Mouse (Mus musculus): ENCODE results near the gene Fam50b. TPM values are rescaled to one million over a fixed set of nuclear protein-coding genes. Genes with fewer than 3 reads are reported as not detected.

Gene Fam50b
- total RNA-seq, 2 experiments from 2014 or later = not detected

DNA sequence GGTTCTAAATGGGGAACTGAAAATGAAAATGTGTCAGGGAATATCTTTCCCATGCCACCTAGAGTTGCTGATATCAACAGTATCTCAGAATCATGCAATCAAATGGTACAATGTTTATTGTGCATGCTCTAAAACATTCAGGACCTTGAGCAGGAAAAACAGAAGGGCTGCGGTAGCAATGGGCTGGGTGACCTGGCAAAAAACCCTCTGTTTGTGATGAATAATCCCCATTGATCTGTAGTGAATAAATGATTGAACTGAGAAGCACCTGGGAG, 4.0 kb downstream of the Fam50b start:
- DNase-seq = no peak

DNA sequence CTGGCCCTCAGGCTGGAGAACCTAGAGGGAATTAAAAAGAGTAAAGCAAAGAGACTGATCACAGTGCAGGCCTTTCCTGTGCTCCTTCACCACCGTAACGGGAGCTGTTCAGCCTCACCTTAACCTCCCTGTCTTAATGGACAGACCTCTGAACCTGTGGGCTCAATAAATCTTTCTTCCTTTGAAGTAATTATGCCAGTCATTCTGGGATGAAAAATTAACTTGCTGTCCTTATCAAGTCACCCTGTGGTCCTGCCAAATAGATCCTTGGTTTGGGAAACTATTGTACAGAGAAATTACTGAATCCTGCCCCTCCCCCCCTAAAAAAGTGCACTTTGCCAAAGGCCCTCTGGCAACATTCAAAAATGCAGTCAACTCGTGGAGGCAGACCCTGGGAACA, 4.4 kb downstream of the Fam50b start:
- DNase-seq = no peak

- DNase-seq = no peak
These were observed 6.6 kb downstream of the Fam50b start for GRCm38 (mm10) chr13:34741254-34741653.

- DNase-seq = no peak
These were observed 7.3 kb downstream of the Fam50b start for GRCm38 (mm10) chr13:34741813-34742568.

DNA sequence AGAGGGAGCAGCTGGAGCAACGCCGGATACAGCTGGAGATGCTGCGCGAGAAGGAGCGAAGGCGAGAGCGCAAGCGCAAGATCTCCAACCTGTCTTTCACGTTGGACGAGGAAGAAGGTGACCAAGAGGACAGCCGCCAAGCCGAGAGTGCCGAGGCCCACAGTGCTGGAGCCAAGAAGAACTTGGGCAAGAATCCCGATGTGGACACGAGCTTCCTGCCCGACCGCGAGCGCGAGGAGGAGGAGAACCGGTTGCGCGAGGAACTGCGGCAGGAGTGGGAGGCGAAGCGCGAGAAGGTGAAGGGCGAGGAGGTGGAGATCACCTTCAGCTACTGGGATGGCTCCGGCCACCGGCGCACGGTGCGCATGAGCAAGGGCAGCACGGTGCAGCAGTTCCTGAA, 12.2 kb downstream of the Fam50b start:
- no peak for DNase-seq

DNA sequence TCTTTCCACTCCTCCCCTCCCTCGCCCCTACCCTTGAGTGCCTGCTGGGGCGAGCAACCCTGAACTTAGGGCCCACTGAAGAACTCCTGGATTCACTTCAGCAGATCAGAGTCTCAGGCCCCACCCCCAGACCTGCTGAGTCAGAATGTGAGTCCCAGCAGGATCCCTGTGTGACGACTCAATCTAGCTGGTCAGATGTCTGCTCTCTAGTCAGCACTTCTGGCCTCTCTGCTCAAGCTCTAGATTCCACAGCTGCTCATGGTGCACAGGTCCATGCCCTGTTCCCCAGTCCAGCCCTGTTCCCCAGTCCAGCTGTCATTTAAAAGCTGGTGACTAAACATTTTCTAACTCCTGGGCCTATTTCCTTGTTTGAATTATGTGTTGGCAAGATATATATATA, 13.9 kb downstream of the Fam50b start:
- DNase-seq = peak in 1 of 2 experiments; percentile 18

DNA sequence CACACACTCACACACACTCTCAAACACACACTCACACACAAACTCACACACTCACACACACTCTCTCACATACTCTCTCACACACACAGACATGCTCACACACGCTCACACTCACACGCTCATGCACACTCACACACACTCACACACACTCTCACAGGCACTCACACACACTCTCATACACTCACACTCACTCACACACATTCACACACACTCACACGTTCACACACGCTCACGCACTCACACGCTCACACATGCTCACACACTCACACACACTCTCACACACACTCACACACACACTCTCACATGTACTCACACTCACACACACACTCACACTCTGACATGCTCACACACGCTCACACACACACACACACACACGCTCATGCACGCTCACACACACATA, 24.6 kb downstream of the Fam50b start:
- no peak for DNase-seq

DNA sequence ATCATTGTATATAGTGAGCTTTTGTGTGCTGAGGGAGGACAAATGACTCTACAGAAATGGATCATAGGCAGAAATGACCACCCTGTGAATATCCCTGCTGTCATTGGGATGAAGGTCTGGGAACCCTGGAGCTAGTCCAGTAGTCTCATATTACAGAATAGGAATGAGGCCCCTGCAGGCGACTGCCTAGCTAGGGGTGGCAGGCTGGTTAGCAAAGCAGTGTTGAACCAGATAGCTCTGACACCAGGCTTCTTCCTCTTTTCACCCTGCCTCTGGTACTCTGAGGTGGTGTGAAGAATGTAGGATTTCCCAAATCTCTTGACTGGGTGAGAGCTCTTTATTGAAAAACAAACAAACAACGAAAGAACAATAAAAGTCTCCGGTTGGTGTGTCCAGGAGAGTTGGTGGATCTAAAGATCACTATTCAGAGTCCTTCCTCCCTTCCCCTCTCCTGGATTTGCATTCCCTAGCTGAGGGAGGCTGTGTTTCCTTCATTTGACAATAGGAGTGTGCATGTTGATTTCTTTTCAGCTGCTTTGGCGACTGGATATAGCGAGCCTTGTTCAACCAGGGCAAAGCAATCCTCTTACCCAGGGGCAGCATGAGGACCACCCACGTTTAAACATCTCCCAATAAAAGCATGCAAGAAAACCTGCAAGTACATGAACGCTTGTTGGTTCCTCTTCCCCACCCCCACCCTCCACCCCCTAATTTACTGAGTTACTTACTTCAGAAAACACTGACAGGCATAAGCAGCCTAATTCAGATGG, 26.1 kb downstream of the Fam50b start:
- DNase-seq = no peak

- no peak for DNase-seq
These were observed 27.5 kb downstream of the Fam50b start for GRCm38 (mm10) chr13:34762136-34762535.

DNA sequence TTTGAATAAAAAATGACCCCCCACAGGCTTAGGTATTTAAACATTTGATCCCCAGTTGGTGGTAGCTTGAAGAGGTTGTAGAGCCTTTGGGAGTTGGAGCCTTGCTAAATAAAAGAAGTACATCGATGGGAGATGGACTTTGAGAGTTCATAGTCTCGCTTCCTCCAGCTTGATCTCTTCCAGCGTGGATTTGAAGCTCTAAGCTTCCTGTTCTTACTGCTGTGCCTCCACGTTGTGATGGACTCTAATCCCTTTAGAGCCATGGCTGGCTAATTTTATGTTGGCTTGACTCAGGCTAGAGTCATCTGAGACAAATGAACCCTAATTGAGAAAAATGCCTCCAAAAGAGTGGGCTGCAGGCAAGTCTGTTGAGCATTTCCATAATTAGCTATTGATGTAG, 28.2 kb downstream of the Fam50b start:
- no peak for DNase-seq

DNA sequence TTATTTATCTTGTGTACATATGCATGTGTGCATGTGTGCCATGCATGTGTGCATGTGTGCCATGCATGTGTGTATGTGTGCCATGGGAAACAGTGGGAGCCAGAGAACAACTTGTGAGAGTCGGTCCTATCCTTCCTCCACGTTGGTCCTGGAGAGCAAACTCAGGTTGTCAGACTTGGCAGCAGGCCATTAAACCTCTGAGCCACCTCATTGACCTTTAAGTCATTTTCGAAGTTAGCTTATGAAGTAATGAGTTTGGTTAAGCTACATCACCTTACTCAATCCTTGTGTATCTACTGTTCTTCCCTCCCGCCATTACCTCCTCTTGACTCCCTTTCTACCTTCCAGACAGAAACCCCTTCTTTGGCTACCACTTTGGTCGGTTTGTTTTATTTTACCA, 30.6 kb downstream of the Fam50b start:
- DNase-seq = no peak

GRCm38 (mm10) chr13:34766572-34766971, 31.9 kb downstream of the Fam50b start:
- peak; percentile 19 to 22 for DNase-seq

DNA sequence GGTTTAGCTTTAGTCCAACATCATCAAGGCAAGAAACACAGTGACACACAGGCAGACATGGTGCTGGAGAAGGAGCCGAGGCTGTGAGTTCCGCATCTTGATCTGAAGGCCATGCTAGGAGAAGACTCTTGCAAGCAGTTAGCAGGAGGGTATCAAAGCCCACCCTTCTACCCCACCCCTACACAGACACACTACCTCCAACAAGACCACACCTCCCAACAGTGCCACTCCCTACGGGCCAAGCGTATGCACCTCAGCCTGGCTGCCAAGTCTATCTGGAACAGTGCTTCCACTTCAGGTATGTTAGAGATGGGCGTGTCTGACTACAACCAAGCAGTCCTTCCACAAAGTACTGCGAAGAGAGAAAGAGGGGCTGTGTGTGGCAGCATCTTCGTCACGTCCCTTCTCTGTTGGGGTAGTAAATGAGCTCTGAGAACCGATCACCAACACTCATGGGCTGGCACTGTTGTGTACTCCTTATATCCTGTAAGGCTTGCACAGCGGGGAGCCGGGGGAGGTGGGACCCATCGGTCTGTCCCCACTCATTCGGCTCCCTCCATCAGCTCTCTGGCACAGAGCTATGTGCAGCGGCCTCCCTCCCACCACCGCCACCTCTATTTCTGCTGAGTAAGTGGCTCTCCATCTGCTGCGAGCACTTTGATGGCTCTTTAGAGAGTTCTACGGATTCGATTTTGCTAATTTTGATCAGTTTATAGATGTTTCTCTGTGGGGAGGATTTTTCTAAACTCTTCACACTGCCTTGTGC, 33.1 kb downstream of the Fam50b start:
- no peak for DNase-seq

DNA sequence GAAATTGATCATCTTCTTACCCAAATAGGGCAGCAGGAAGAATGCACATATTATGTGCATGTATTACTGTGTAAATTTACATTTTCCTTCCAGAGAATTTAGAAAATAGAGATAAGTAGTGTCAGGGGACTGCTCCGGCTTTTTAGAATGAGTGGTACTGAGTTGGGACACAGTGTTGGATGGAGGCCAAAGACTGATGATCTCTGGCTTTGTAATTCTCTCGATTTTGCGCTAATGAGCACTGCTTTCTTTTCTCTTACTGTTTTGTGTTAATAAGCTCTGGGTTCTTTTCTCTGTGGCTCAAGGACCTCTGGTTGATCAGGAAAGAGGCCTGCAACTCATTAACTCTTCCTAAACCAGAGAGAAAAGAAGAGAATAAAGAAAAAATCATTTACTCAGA, 42.1 kb downstream of the Fam50b start:
- DNase-seq = no peak

DNA sequence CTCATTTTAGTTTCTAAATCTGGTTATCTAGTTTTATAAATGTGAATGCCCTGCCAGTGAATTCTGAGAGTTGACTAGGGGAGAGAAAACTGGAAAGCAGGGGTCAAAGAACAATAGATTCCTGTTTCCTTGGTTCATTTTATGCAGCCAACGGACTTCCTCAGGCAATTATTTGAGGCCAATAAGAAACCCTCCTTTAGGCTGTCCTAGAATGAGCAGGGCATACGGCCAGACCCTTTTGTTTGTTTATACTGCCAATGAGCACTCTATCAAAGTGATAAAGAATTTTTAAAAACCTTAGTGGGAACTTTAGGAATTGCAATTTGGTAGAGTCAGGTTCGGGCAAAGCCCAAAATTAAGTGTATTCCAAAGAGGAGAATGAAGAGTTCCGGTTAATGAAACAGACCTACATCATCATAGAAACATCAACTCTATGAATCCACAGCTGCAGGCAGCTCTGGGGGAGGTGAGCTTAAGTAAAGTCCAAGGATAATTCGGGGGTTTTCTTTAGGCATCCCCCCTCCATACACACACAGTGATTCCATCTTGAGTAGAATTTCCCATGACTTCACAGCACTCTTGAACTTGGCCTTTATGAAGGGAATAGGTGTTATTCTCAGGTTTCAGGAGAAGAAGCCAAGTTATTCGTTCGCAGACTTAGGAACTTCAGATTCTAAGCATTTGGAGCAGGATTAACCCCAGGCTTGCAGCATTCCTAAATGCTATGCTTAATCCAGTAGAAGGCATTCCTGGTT, 46.4 kb downstream of the Fam50b start:
- DNase-seq = no peak

- DNase-seq = no peak
These were observed 47.0 kb downstream of the Fam50b start for GRCm38 (mm10) chr13:34781611-34782009.

GRCm38 (mm10) chr13:34784818-34785217, 50.2 kb downstream of the Fam50b start:
- no peak for DNase-seq

DNA sequence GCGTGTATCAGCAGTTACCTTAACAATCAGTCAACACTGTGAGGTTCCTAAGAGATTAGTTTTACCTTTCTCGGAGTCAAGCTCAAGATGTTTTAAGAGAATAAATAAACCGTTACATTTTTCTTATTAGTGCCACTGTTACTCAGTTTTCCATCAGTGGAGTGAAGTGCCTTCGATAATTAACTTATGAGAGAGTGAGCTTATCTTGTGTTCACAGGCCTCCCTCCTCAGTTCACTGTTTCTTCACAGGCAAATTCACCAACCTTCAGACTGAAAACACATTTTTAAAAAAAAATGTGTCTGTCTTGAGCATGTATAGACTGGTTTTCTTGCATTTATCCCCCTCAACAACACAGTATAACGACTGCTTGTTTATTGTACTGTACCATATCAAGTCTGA, 52.0 kb downstream of the Fam50b start:
- DNase-seq = no peak

DNA sequence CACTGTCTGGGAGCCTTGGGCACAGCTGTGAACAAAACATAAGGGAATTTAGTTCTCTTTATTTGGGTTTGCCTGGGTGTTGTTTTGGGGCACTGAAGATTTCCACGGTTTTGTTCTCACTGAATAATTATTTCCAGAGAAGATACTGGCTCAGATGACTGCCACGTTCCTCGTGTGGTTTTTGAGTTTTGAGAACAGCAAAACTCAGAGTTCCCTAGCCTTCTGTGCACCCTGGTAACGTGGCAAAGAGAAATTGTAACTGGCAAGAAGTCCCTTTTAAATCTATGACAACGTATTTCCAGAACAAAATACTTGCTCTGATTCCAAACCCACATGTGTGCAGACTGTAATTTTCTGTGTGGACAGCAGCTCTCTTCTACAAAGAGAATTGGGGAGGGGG, 52.9 kb downstream of the Fam50b start:
- no peak for DNase-seq

DNA sequence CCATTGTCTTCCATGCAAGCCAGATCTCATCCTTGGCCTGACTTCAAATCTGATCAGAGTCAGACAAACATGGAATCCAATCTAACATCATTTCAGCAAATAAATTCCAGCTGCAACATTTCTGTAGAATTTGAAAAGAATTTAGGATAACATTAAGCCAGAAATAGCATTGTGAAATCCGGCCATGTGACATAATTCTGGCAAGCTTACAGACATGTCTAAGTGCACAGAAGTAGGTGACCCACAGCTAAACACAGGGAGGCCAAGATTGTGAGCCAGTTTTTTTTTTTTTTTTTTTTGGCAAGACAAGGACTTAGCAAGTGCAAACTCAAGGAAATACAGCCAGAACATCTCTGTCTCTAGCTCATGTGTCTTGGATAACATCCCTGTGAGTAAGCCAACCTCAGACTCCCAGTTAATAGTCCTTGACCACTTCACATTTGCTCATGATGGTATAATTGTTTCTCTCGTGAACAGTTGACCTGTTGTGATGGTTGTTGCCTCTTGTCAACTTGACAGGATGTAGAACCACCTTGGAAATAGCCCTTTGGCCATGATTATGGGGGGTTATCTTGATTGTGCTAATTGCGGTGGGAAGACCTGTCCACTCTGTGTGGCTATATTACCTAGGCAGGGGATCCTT, 54.6 kb downstream of the Fam50b start:
- DNase-seq = peak; percentile 35

DNA sequence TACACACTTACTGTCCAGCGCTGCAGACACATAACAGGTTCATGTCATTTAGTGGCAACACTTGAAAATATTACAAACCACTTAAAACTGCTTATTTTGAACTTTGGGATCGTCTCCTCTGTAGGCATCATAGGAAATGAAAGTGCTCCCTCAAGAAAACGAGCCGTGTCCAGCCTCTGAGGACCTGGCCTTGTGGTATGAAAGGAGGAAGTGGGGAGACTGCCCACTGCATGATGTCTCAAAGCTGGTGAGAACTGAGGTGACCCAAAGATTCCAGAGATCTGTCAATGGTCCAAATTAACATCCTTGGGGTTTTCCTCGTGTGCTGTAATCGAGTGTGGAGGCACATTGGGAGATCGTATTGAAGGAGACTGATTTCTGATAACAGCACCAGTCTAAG, 58.4 kb downstream of the Fam50b start:
- DNase-seq = no peak

GRCm38 (mm10) chr13:34793816-34794215, 59.2 kb downstream of the Fam50b start:
- DNase-seq = peak; percentile 75 to 83

All from adrenal gland, postnatal 36 days (tissue).